Mouse (Mus musculus) spleen, postnatal 36 days (tissue): Measurements from ENCODE around the gene Tent4a.
"Not testable (repeated sequence)": the region's sequence is repeated elsewhere in the genome, so short reads cannot be mapped to it uniquely, and the experiment has no call there.

Experiments used
- DNase-seq, 2 experiments: peaks; one replicate each; pipeline ENCODE4 v3.0.0; 2022; ENCODE audit warnings: low spot score in 2 of 2, mixed read lengths in 1 of 2

Gene Tent4a

DNA sequence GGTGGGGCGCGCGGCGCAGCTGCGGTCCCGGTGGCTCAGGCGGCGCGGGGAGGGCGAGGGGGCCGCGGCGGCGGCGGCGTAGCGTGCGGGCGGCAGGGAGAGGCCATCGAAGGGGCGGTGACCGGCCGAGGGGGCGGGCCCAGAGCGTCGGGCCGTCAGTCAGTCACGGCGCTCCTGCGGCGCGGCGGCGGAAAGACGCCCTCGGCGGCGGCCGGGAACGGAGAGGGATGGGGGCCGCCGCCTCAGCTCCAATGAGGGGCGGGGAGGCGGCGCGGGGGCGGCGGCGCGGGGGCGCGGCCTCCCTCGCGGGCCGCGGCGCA is at the start of gene Tent4a:
Gene Tent4a, minus strand, starts transcription at position 284 of the 320 bp plus-strand sequence.
- DNase-seq: no peak

DNA sequence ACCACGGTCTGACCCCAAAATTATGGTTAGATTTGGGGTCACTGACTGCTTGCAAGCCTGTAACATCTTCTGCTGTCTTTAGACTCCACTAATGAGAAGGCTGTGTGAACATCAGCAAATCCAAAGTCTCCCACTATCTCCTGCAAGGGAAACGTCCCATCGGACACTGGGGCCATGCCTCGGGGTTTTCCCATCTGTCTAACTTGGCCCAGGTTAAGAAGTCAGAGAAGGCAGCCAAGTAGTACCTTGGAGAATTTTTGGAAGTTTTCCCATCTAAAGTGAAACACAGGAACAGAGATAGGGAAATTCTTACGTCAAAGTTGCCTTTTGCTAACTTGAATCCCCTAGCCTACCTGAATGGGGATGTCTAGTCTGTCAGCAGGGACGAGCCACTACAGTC is 49.2 kb upstream of the Tent4a start:
- DNase-seq: no peak

GRCm38 (mm10) chr13:69582411-69582810 is 48.0 kb upstream of the Tent4a start:
- no peak for DNase-seq

DNA sequence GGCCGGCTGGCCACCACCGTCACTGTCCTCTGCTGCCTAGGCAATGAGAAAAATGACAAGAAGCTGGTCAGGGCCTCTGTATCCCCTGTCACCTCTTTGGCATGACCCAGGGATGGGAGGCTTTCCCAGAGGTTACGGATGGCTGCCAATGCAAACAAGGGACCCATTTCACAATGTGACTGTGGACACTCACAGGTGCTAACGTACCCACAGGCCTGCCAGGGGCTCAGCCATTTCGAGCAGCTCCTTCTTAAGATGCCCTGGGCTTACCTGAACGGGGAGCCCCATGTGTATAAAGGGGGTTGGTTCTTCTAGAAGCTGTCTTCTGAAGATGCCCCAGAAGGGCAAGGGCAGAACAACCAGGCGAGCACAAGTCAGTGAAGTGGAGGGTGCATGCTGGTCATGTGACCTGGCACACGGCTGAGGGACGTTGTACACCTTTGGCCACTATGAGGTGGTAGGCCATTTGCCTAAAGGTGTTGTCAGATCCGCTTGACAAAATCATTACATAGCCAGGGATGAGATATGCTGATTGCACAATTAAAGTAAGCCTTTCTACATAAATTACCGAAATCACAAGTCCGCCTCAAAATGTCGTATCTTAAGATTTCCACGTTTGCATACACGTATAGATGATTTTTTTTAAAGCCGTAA is 42.9 kb upstream of the Tent4a start:
- no peak for DNase-seq

GRCm38 (mm10) chr13:69576676-69577075 is 42.3 kb upstream of the Tent4a start:
- no peak for DNase-seq

DNA sequence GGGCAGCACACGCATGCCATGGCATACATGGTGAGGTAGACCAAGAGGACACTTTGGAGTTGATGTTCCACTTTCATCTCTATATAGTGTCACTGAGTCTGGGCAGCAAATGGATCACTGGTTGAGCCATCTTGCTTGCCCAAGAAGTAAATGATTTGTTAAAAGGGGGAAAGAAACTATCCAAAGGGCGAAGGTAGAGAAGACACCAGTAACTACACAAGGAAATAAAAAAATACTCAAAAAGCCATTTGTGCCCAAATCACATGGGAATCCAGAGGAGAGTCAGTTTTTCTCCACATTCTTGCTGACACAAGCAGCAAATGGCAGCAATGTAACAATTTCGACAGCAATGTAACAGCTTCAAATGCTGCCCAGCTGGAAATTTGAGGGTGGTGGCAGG is 38.2 kb upstream of the Tent4a start:
- no peak for DNase-seq

DNA sequence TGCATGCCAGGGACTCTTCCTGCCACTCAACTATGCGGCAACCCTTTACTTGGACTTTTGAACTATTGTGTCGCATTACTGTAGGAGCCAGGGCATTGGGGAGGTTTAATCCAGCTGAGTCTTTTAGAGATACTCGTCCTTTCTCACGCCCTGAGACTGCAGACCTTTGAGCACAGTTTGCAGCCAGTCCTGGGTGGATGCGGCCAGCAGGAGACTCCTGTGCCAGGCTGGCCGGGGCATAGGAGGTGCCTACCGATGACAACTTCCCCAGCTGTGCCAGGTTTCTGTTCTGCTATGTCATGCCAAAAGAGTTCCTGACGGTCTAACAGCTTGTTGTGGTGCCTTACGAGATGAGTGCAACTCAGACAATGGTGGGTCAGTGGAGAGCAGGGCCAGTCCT is 34.8 kb upstream of the Tent4a start:
- no peak for DNase-seq

GRCm38 (mm10) chr13:69565401-69565800 is 31.0 kb upstream of the Tent4a start:
- not testable (repeated sequence) for DNase-seq

DNA sequence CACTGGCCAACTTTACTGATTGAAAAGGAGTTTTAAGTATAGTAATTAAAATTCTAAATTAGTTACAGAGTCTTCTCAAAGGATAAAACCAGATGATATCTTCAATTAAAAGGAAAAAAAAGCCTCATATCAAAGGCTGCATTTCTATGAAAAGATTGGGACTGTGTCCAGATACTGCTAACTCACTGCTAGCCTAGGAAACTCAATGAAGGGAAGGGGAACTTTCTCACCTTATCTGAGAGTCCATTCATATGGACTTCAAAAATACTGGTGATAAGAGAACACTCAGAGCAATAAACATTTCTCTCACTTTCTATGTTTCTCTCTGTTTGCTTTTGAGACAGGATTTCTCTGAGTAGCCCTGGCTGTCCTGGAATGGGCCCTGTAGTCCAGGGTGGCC is 30.2 kb upstream of the Tent4a start:
- DNase-seq: no peak

GRCm38 (mm10) chr13:69563905-69564304 is 29.5 kb upstream of the Tent4a start:
- no peak for DNase-seq

DNA sequence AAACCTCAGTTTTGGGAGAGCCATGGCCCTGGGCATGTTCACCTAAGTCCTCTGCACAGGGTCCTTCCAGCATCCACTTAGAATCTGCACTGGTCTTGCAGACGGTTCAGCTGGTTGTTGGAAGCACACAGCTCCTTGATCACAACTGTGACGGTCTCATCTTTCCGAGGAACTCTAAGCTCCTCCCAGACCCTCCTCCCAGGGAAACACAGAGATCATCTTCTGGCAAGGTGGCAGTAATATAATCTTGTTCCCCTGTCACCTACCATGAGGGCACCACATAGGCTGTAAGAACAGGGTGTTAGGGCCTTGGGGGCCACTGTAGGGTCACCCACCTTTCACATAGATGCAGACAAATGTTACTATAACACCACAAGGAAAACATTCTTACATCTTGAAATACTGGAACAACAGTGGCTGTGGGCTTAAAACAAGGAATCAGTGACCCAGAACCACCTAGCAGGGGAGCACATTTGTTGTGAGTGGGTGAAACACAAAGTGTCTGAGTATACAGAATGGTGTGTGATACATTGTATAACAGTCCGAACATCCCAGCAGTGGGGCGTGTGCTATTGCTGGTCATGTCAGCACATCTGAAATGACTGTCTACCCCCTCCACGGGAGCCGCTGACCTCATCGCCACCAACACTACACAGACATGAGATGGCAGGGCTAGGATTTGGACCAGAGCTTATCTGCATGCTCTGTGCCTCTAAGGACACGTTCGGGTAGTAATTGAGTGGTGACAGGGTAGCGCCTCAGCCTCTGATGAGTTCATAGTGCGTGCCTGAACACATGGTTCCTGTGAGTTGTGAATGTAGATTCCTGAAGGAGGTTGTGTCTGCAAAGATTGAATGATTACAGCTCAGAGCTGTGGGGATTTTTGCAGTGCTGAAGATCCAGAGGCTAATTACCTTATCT is 28.5 kb upstream of the Tent4a start:
- no peak for DNase-seq

GRCm38 (mm10) chr13:69562004-69562403 is 27.6 kb upstream of the Tent4a start:
- no peak for DNase-seq

- no peak for DNase-seq
These were observed 25.0 kb upstream of the Tent4a start for GRCm38 (mm10) chr13:69559291-69559961.

DNA sequence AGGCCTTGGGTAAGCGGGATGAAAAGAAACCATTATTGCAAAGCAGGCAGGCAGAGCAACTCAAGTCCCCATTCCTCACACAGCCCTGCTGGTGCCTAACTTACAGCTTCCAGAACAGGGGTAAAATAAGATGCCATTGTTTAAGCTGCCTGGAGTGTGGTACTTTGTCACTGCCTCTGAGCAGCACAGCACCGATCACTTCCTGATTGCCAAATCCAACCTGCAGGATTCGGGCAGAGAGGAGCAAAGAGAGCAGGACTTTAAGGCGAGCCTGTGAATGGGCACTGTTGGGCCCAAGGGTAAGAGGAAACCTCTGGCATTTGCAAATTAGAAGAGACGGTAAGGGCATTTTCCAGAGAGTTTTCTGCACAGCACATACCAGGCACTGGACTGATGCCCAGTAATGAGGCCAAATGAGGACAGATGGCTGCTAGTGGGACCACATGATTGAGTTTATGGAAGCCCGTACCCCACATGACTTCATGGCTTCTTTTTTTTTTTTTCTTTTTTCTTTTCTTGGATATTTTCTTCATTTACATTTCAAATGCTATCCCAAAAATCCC is 23.8 kb upstream of the Tent4a start:
- no peak for DNase-seq

- no peak for DNase-seq
These were observed 22.3 kb upstream of the Tent4a start for GRCm38 (mm10) chr13:69556728-69557127.

GRCm38 (mm10) chr13:69555957-69556482 is 21.6 kb upstream of the Tent4a start:
- DNase-seq: no peak

GRCm38 (mm10) chr13:69555045-69555444 is 20.6 kb upstream of the Tent4a start:
- no peak for DNase-seq

DNA sequence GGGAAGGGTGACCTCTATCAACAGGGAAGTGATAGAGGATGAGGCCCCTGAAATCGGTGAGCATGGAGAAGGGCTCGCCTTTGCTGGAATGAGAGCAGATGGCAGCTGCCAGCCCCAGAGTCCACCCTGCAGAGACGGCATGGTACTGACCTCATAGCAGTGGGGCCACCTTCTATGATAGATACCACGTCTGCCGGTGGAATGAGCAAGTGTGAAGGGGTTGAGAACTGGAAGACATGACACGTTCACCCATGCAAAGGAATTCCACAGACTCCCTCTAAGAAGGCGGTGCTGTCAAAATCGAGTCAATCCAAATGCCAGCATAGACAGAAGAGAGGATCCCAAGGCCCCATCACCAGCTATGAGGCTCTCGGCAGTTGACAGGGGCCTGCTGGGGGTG is 19.8 kb upstream of the Tent4a start:
- no peak for DNase-seq

- no peak for DNase-seq
These were observed 18.6 kb upstream of the Tent4a start for GRCm38 (mm10) chr13:69553024-69553423.

- DNase-seq: no peak
These were observed 16.4 kb upstream of the Tent4a start for GRCm38 (mm10) chr13:69550831-69551230.

DNA sequence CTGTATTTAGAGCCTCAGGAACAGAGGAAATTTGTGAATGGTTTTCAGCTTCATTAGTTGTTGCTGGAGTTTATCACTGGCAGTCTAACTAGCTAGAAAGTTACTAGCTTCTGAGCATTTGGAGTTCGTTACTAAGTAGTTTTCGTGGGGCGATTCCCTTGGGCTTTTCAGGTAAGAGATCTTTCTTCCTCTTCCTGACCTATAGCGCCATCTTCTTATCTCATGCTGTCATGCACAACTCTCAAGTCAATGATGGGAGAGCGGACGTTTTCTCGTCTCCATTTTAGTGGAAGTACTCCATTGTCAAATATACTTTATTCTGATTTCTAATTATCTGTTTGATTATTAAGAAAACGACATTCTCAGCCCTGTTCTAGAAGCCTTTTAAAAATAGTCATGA is 15.6 kb upstream of the Tent4a start:
- DNase-seq: no peak
